Mouse (Mus musculus) liver, embryonic 14.5 days (tissue): ENCODE measurements at regions not wholly inside any gene's neighbourhood (a gene's known extent, or its start where the extent isn't known, plus 50 kb on each side); places are given as distances from the start of the nearest gene placed in this dataset.
"Not testable (repeated sequence)": the region's sequence is repeated elsewhere in the genome, so short reads cannot be mapped to it uniquely, and the experiment has no call there.

ENCODE experiments used
- ATAC-seq: fragments of 200-750 bp; cut with Nextera tagmentation; 2 replicates; pipeline ENCODE4 v1.8.0; 2017; ENCODE audit warnings: moderate number of reproducible peaks, mild to moderate bottlenecking, moderate library complexity; ENCODE audit not compliant: insufficient read depth
- DNase-seq, 3 experiments: peaks; one replicate each; pipeline ENCODE4 v3.0.0-alpha.2; 2012 to 2013; ENCODE audit warnings: low read depth in 3 of 3, low spot score in 3 of 3
- H3K27ac ChIP-seq: fragments of 300-500 bp; sonication (generic); 2 replicates; pipeline ENCODE4 v1.5.1; 2014; ENCODE audit warnings: moderate library complexity, mild to moderate bottlenecking, control low read depth, inconsistent platforms
- H3K27me3 ChIP-seq: fragments of 300-500 bp; sonication (generic); 2 replicates; pipeline ENCODE4 v1.6.1; 2014; ENCODE audit warnings: mild to moderate bottlenecking, low read length, moderate library complexity; ENCODE audit not compliant: control insufficient read depth, insufficient read depth
- H3K36me3 ChIP-seq: fragments of 300-500 bp; sonication (generic); replicated peaks from 2 replicates; pipeline ENCODE4 v1.6.1; 2014; ENCODE audit warnings: low read depth; ENCODE audit not compliant: control insufficient read depth, insufficient read depth
- H3K4me1 ChIP-seq, 2 experiments: fragments of 200-500 bp in 1 of 2; fragments of 300-500 bp in 1 of 2; sonication (generic) in 1 of 2; replicated peaks; 2 replicates each; pipeline ENCODE4 v1.6.1; 2012 to 2014; ENCODE audit warnings: antibody characterized with exemption in 1 of 2, inconsistent platforms in 1 of 2, low read length in 1 of 2; ENCODE audit not compliant: control insufficient read depth in 2 of 2, insufficient read depth in 2 of 2
- H3K4me2 ChIP-seq: fragments of 300-500 bp; sonication (generic); 2 replicates; pipeline ENCODE4 v1.6.1; 2014; ENCODE audit warnings: low read depth, mild to moderate bottlenecking, control low read depth, moderate library complexity
- H3K4me3 ChIP-seq, 2 experiments: fragments of 200-500 bp in 1 of 2; fragments of 300-500 bp in 1 of 2; sonication (generic) in 1 of 2; 2 replicates each; pipeline ENCODE4 v1.5.1; 2012 to 2014; ENCODE audit warnings: low read depth in 2 of 2, low read length in 2 of 2, mild to moderate bottlenecking in 2 of 2, control low read depth in 1 of 2, inconsistent platforms in 1 of 2, moderate library complexity in 1 of 2; ENCODE audit not compliant: insufficient read depth in 1 of 2
- H3K9ac ChIP-seq: fragments of 300-500 bp; sonication (generic); replicated peaks from 2 replicates; pipeline ENCODE4 v1.6.1; 2014; ENCODE audit warnings: mild to moderate bottlenecking, control low read depth, moderate library complexity
- H3K9me3 ChIP-seq: fragments of 300-500 bp; sonication (generic); 2 replicates; pipeline ENCODE4 v1.6.1; 2016; ENCODE audit warnings: low read length, mixed read lengths; ENCODE audit not compliant: control insufficient read depth
- CTCF ChIP-seq: IDR thresholded peaks from 2 replicates; pipeline ENCODE4 v1.5.1; 2016; ENCODE audit warnings: antibody characterized with exemption, low read depth, control low read depth
- EP300 ChIP-seq: IDR thresholded peaks from 2 replicates; pipeline ENCODE4 v1.6.1; 2016; ENCODE audit warnings: antibody characterized with exemption, low read depth
- WGBS: fragments of 180-500 bp; shearing (Covaris S2); extraction: QIAGEN DNeasy Blood & Tissue Kit; methylation state at CpG from one replicate; pipeline ENCODE4 v1.1.7; 2014; ENCODE audit not compliant: insufficient replicate concordance; 5-methylcytosine and 5-hydroxymethylcytosine counted together

DNA sequence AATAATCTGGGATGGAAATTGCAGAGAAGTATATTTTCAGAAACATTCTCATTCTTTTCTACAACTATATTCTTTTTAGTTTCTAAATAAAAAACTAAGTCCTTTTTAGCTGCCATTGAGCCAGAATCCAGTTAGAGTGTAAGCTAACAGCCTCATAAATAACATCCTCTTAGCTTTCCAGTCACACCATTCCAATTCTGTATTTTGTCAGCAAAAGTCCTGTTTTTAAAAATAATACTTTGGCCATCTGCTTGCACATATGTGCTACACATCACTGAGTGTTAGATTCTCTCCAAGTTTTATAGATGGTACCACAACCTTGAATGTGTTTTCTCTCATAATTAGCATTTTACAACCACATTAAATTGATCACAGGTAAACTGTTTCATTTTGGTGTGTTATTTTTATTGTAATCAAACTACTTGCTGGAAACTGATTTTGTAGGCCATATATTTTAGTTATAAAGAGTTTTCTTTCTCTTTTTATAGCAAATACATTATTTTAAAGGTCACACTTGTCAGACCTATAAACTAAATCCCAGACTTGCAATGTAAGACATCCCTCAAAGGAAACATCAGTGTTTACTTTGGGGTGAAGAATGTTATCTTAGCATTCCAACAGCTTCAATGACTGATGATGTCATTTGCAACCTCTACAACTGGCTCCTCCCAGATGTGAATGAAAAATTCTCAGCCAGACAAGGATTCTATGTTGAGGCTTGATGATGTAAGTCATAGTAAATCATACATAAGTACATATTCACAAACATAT, 1878.9 kb upstream of the Flrt2 start:
- no peaks in the 10 kb centered on the region for H3K4me1 ChIP-seq
- no peaks in the 10 kb centered on the region for H3K27me3 ChIP-seq
- no peak for TF ChIP-seq EP300
- TF ChIP-seq CTCF, result no peak
- H3K27ac ChIP-seq, result no peak overlapping the region
- ATAC-seq (no peak), DNase-seq (no peak)
- no peak overlapping the region for H3K4me2 ChIP-seq
- H3K4me3 ChIP-seq, result no peak overlapping the region
- no peaks in the 10 kb centered on the region for H3K9me3 ChIP-seq
- H3K9ac ChIP-seq, result no peak overlapping the region
- H3K36me3 ChIP-seq, result no peaks in the 10 kb centered on the region

DNA sequence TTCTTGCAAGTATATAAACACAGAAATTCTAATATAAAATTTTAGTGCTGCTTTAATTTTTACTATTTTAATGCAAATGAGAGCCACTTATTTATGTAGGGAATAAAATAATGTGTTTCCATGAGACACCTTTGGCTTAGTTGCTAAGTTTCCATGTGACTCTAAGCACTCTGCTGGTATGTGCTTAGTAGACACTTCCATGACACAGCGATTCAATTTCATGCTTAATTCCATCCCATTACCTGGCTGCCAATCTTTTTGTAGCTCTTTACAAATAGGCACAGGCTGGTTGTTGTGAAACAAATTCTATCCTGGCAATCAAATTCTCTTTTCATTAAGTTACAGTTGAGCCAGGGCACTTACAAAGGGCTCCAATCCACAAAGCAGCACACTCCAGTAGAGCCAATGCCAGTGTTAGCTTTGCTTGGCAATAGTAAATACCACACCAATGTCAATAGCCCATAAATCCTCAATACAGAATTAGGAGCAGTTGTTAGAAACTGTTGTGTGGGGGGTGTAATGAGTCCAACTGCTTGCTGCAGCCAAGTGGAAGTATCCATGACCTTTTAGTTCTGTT, 1841.0 kb upstream of the Flrt2 start:
- H3K27ac ChIP-seq, result no peak overlapping the region
- no peak for ATAC-seq
- H3K9ac ChIP-seq, result no peak overlapping the region
- 64% methylated on average over 1 of the region's 1 CpGs for WGBS
- H3K4me3 ChIP-seq, result no peak overlapping the region
- TF ChIP-seq EP300 (no peak), CTCF (no peak)
- H3K4me1 ChIP-seq, result no peaks in the 10 kb centered on the region
- no peaks in the 10 kb centered on the region for H3K27me3 ChIP-seq
- no peaks in the 10 kb centered on the region for H3K36me3 ChIP-seq
- no peaks in the 10 kb centered on the region for H3K9me3 ChIP-seq
- H3K4me2 ChIP-seq, result no peak overlapping the region
- no peak for DNase-seq

DNA sequence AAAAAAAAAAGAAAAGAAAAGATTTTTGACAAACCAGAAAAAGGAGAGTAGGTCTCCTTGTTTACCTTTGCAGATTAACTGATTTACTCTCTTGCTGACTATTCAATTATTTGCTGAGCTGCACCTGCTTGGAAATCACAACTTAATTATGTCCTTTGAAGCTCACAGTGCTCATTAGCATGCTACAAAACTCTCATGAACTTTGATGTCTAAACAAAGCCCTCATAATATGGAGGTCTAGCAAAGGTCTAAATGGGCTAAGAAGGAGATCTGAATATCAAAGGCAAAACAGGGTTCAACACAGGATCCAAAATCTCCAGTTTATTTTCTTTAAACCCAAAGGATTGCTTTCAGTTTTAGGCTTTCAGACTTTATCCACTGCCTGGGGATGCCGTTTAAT, 1840.4 kb upstream of the Flrt2 start:
- Histone ChIP-seq H3K4me2 (no peak overlapping the region), H3K27ac (no peak overlapping the region), H3K27me3 (no peaks in the 10 kb centered on the region), H3K9me3 (no peaks in the 10 kb centered on the region), H3K36me3 (no peaks in the 10 kb centered on the region), H3K4me3 (no peak overlapping the region), H3K4me1 (no peaks in the 10 kb centered on the region), H3K9ac (no peak overlapping the region)
- no peak for DNase-seq
- ATAC-seq, result no peak
- WGBS, result 45% methylated on average over 1 of the region's 1 CpGs
- TF ChIP-seq EP300, result no peak
- no peak for TF ChIP-seq CTCF

DNA sequence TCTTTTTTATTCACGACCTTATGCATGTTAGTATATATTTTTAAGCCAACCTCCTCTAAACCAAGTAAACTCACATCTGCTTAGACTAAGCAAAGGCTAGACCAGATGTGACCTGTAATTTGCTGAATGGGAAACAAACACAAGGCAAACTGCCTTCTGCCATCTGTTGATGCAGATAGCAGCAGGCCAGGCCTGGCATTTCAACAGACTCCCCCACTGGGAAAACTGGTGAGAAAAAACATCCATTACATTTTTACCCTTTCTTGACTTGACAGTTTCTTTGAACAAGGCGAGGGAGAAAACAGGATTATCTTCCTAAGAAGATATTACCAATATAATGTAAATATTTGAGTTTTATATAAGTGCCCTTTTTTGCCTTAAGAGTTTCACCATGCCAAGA, 1806.1 kb upstream of the Flrt2 start:
- WGBS, result 33% methylated on average over 2 of the region's 2 CpGs
- H3K9ac ChIP-seq, result no peak overlapping the region
- ATAC-seq, result no peak

DNA sequence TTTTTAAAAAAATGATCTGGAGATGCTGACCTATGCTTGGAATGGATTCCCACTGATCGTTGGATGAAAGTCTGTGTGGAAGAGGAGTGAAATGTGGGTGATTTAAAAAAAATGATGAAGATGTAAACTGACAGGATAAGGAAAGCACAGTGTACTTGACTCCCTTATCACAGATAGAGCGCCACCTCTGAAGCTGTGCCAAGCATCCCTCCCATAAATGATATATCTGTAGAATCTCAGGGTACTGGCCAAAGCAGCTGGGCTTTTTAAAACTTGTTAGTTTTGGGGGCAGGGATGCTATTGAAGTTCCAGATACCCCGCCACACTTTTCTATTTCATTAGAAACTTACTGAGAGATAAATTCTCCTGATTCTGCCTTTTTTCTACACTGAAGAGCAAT, 1801.9 kb upstream of the Flrt2 start:
- Histone ChIP-seq H3K27ac (no peak overlapping the region), H3K4me2 (no peak overlapping the region), H3K4me3 (no peak overlapping the region), H3K4me1 (no peaks in the 10 kb centered on the region), H3K36me3 (no peaks in the 10 kb centered on the region), H3K27me3 (no peaks in the 10 kb centered on the region), H3K9ac (no peak overlapping the region), H3K9me3 (no peaks in the 10 kb centered on the region)
- WGBS, result 59% methylated on average over 3 of the region's 3 CpGs
- DNase-seq, result no peak
- no peak for TF ChIP-seq EP300
- TF ChIP-seq CTCF, result no peak
- ATAC-seq, result no peak

More for the DNA sequence above, 1806.1 kb upstream of the Flrt2 start:
- no peak for DNase-seq
- H3K4me3 ChIP-seq, result no peak overlapping the region
- no peak overlapping the region for H3K27ac ChIP-seq
- H3K36me3 ChIP-seq, result no peaks in the 10 kb centered on the region
- H3K4me2 ChIP-seq, result no peak overlapping the region
- H3K4me1 ChIP-seq, result no peaks in the 10 kb centered on the region
- H3K27me3 ChIP-seq, result no peaks in the 10 kb centered on the region
- TF ChIP-seq CTCF (no peak), EP300 (no peak)
- H3K9me3 ChIP-seq, result no peaks in the 10 kb centered on the region

DNA sequence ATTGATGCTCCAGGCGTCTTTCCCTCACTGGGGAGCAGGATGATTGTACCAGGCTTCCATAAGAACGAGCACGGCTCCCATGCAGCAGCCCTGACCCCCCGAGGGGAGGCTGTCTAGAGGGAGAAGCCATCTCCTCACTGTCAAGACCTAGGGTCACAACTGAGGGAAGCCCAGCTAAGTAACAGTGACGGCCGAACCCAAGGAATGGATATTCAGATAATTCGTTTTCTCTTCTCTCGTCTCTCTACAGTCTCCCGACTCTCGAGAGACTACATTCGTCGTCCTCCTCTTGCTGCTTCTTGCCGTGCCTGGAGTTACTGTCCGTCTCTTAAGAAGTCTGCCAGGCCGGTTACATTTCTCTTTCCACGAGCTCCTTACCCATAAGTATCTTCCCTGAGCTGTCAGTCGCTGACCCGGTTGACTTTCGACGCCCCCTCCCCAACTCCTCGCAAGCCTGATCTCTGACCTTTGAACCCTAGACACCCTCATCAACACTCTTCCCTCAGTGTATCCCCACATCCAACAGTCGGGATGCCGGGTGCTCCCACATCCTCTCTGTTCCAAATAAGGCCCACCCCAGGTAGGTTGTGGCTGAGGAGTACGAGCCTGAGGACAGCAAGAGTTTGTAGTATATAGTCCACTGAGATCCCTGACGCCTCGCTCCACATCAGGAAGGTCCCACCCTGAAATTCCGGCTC, 1763.3 kb upstream of the Flrt2 start:
- not testable (repeated sequence) for H3K27ac ChIP-seq, H3K4me2 ChIP-seq, H3K27me3 ChIP-seq, H3K36me3 ChIP-seq, H3K9me3 ChIP-seq, DNase-seq, H3K4me1 ChIP-seq, H3K4me3 ChIP-seq, H3K9ac ChIP-seq
- peak; percentile 79 for ATAC-seq
- WGBS, result 33% methylated on average over 1 of the region's 27 CpGs

DNA sequence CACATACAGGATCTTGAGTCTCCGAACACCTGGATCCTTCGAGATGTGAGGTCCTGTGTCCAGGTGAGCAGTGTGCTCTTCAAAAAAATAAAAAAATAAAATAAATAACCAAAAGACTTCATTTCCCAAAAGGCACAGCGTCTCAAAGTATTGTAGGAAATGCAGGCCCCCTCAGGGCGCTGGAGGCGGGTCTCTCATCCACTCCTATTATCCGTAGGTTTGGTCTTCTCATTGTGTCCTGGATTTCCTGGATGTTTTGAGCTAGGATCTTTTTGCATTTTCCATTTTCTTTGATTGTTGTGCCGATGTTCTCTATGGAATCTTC, 1762.8 kb upstream of the Flrt2 start:
- H3K4me3 ChIP-seq, H3K9me3 ChIP-seq, H3K27me3 ChIP-seq, H3K36me3 ChIP-seq, DNase-seq, H3K9ac ChIP-seq, H3K27ac ChIP-seq, H3K4me1 ChIP-seq, H3K4me2 ChIP-seq: not testable (repeated sequence)
- peak; percentile 65 for ATAC-seq
- WGBS, result 86% methylated on average over 4 of the region's 7 CpGs
